Mouse (Mus musculus): Measurements from ENCODE around the gene Sfxn3.

- TF ChIP-seq CTCF (IDR thresholded peaks at IDR 0.05; ENCODE audit: low read depth) (no peak), EP300 (optimal IDR thresholded peaks at IDR 0.05) (no peak)
These were observed 30.7 kb upstream of the Sfxn3 start for GRCm38 (mm10) chr19:45016341-45017215.
